Mouse (Mus musculus) liver, embryonic 14.5 days (tissue): ENCODE results near the gene Itga6.

Experiments
- CTCF ChIP-seq: IDR thresholded peaks from 2 replicates; pipeline ENCODE4 v1.5.1; 2016; ENCODE audit warnings: antibody characterized with exemption, low read depth, control low read depth
- EP300 ChIP-seq: IDR thresholded peaks from 2 replicates; pipeline ENCODE4 v1.6.1; 2016; ENCODE audit warnings: antibody characterized with exemption, low read depth

- TF ChIP-seq CTCF, result no peak
- TF ChIP-seq EP300, result no peak
Measured at GRCm38 (mm10) chr2:71814016-71814415, 68.6 kb downstream of the Itga6 start.
